Mouse (Mus musculus): ENCODE data around the gene Defb23.

The Defb23 gene

DNA sequence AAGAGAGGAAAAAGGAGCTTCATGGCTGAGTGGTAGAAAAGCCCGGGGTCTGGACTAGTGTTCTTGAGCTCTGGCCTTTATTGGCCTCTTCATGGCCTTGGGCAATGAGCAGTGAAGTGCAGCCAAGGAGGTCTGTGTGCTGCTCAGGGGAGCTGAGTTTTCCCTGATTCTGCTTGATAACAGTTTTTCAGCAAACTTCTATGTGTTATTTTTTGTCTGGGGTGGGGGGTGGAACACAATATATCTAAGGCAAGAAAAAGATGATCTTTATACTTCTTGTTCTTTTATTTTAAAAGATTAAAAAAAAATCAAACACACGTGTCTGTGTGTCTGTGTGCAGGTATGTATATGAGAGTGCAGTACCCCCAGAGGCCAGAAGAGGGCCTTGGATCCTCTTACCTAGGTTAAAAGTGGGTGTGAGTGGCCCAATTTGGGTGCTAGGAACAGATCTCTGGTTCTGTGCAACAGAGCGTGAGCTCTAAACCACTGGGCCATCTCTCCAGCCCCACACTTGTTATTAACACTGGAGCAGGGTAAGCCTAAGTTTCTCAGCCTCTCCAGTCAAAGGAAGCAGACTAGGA, at the start of gene Defb23:
Defb23 (minus strand) TSS at position 51 of the 581 bp plus-strand sequence.
- in situ Hi-C loops (cut with MboI, MseI): no loop called here

DNA sequence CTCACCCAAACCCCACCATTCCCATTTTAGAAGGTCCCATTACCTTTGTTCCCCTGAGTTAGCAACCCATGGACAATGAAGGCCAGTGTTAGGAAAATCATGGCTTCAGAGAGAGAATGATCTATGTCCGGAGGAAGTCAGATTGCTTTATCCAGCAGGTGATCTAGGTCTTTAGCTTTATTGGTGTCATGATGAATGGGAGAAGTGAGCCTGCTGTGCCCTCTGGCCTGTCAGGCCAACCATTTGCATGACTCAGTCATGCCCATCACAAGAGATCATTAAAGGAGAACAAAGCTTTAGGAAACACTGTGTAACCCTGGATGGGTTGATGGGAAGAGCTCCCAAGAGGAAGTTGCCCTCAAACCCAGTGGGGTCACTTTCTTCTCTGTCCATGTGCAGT, 47.2 kb upstream of the Defb23 start, which contains the start of gene Defb26:
Defb26 (minus strand) TSS at position 101 of the 400 bp plus-strand sequence.
- in situ Hi-C loops (cut with MboI, MseI): no loop called here

DNA sequence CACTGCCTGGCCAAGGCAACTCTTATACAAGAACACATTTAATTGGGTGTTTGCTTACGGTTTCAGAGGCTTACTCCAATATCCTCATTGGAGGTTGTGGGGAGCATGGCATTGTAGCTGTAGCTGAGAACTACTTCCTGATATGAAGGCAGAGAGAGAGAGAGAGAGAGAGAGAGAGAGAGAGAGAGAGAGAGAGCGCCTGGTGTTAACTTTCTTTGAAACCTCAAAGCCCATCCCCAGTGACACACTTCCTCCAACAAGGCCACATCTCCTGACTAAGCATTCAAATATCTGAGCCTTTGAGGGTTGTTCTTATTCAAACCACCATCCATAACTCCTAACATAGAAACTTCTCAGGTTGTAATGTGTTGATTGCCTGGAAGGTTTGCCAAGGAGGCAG, 39.5 kb upstream of the Defb23 start:
- in situ Hi-C loops (cut with MboI, MseI): no loop called here

DNA sequence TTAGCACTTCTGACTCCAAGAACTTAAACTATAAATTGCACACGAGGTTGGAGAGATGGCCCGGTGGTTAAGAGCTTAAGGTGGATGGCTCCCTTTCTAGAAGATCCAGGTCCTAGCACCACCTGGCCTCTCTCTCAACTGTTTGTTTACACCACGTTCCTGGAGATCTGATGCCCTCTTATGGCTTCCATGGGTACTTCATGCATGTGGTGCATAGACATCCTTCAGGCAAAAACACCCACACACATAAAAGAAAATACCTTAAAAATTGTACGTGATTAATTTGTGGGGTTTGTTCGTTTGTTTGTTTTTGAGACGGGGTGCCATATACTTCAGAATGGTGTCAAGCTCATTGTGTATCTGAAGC, 36.4 kb upstream of the Defb23 start:
- in situ Hi-C loops (cut with MboI, MseI): no loop called here

DNA sequence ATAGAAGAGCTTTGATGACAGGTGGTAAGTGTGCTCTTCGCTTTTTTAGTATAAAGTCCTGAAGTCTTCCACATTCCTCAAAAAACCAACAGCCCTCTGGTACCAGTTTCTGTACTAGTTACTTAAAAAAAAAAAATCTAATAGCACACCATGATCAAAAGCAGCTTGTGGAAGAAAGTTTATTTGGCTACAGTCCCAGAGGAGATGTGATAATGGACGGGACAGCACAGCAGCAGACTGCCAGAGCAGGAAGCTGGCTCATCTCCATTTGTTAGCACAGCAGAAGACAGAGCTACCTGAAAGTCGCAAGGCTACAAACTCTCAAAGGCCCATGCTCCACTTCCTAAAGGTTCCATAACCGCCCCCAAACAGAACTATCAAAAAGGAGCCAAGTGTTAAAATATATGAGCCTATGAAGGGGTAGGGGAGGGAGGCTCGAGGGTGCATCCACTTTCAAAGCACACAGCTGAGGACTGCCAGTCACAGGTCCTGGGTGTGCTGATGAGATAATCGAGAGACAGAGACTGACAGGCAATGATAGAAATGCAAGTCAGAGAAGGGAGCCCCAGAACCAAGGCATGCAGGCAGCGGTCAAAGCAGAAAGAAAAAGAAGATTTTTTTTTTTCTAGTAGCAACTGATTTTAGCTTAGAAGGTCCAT, 35.9 kb upstream of the Defb23 start:
- in situ Hi-C loops (cut with MboI, MseI): no loop called here

DNA sequence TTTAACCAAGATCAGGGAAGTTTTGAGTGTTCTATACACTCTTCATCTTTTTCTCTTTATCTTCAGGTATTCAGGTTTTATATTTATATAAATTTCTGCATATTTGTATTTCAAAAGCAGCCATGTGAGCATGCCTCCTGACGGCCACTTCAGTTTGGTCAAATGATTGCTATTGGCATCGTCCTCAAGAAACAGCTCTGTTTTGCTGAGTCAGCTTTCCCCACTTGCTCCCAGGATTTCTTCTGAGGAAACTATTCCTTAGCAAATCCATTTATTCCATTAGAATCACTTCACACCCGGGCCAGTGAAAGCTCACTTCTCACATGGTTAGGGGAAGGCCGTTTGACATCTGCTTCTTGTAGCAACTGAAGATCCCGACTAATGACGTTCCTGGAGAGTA, 33.6 kb upstream of the Defb23 start:
- in situ Hi-C loops (cut with MboI, MseI): no loop called here

DNA sequence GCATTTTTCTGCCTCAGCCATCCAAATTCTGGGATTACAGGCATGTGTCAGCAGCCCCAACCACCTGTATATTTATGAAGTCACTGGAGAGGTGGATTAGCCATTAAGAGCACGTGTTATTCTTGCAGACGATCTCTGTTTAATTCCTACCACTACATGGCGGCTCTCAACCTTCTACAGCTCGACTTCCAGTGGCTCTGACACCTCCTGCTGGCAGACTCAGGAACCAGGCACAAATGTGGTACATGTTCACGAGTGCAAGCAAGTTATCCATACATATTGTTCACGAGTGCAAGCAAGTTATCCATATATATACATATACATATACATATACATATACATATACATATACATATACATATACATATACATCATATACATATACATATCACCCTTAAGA, 28.7 kb upstream of the Defb23 start:
- in situ Hi-C loops (cut with MboI, MseI): no loop called here

DNA sequence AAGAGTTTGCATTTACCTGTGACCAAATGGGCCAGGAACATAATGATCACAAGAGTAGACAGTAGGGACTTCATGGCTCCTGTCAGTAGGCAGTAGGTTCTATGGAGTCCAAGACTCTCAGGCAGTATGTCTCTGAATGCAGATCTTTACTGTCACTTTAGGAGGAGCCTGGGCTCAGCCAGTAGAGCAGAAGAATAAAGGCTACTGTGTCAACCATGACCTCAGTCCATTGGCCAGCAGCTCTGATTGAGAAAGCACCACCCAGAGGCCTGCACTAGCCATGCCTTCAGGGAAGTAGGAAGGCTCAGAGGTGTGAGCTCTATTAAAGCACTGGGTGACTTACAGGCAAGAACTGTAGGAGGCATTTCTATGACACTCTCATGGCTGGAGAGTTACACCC, 25.6 kb upstream of the Defb23 start, which contains the start of gene Defb22:
Defb22 (minus strand) TSS at position 101 of the 400 bp plus-strand sequence.
- in situ Hi-C loops (cut with MboI, MseI): no loop called here

DNA sequence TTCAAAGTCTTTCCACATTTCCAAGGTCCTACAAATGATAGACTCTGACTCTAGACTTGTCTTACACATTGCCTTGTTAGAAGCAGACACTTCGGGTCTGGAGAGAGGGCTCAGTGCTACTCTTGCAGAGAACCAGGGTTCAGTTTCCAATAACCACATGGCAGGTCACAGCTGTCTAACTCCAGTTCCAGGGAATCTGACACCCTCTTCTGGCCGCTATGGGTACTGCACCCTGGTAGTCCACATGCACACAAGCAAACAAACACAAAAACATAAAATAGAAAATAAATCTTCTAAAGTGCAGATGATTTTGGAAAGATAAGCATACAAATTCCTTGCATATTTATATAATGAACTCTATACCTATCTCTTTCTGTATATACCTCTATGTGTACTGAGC, 22.6 kb upstream of the Defb23 start:
- in situ Hi-C loops (cut with MboI, MseI): no loop called here

DNA sequence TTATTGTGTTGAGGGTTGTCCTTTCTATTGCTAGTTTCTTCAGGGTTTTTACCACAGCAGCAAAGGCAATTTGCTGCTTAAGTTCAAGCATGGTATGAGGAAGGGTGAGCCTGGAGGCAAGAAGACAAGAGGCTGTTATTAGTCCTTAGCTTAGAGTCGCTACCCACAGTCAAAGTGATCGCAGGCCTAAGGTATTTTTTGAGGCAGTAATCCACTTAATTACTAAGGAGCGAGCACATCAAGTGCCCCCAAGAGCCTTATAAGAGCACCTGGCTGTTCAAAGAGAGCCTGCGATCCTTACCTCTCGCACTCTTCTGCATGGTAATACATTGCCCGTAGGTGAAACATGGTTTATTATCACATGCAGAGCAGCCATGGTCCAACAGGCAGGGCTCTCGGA, 17.3 kb upstream of the Defb23 start:
- in situ Hi-C loops (cut with MboI, MseI): no loop called here

DNA sequence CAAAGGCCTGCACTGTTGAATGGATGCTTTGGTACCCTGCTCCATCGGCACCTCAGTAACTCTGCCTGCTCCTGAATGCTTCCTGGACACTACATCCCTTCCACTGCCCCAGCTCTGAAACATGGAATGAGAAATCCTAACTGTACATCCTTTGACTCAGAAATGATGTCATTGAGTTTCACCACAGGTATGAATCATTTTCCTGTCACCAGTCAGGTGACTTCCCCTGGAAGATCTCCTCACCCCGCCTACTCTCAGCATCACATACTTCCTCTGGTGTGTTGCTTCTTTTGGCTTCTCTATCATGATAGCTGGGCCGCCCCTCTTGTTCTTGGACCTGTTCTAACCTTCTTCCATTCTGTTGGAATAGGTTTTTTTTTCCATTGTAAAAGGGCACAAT, 16.5 kb upstream of the Defb23 start:
- in situ Hi-C loops (cut with MboI, MseI): no loop called here

DNA sequence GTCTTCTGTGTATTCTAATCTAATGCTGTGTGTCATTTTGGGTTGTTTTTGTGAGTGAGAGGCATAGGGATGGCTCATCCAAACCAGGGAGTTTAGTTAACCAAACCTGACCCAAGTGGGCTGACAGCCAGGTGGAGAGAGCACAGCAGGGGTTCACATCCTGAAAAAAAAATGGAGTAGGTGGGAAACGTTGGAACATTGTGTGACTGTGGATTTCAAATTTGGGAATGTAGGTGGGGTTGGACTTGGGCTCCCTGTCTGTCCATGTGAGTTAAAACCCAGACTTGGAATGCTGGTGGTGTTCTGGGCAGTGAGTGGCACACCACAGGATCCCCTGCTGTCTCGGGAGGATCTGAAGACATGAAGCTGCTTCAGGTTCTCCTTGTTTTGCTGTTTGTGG, 12.3 kb upstream of the Defb23 start, which contains the start of gene Defb20:
Defb20 (plus strand) TSS at position 301 of the 400 bp plus-strand sequence.
- in situ Hi-C loops (cut with MboI, MseI): no loop called here

DNA sequence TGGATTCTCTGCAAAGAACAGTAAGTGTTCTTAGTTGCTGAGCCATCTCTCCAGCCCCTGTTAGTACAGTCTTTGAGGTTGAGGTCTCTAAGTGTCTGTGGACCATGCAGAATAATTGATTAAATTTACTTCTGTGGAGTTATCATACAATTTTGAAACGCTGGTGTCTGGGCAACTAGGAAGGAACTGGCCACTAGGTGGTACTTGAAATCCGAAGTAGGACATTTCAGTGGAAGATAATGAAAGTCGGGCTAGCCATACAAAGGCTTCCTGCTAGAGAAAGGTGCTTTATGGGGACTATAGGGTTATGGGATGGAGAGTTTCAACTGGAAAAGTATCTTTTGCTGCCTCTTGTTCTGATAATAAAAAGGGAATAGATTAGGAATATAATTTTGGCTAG, 8.0 kb upstream of the Defb23 start:
- in situ Hi-C loops (cut with MboI, MseI): no loop called here

DNA sequence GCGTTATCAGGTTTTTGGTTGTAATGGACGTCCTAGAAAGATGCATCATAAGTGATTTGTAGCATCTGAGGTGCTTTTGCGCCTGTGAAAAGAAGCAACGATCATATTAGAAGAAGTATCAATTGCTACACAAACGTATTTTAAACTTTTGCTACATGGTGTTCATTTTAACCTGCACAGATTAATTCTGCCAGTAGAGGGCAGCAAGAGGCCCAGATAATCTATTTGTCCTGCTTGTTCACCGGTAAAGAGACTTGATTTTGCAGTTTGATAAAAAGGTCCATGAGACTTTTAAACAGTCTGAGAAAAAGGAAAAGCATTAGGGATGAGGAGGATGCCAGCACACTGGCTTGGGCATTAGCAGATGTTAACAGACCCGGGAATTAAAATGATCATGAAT, 6.6 kb upstream of the Defb23 start:
- in situ Hi-C loops (cut with MboI, MseI): no loop called here

DNA sequence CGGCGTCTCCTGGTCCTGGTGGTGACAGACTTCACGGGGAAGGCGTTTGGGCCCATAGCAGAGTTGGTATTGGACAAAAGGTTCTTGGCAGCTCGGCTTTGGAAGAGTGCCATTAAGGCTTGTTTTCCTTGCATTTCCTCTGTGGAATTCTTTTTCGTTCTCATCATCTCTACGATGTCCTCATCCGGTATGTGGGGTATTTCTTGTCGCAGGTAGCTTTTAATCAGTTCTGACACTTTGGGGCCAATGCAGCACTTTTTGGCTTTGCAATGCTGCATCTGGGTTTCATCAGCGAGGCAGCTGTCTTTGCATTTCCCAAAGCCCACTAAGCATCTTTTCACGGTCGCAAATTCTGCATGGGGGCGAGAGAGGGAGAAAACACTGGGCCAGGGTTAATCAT, 5.2 kb downstream of the Defb23 start:
- in situ Hi-C loops (cut with MboI, MseI): no loop called here

DNA sequence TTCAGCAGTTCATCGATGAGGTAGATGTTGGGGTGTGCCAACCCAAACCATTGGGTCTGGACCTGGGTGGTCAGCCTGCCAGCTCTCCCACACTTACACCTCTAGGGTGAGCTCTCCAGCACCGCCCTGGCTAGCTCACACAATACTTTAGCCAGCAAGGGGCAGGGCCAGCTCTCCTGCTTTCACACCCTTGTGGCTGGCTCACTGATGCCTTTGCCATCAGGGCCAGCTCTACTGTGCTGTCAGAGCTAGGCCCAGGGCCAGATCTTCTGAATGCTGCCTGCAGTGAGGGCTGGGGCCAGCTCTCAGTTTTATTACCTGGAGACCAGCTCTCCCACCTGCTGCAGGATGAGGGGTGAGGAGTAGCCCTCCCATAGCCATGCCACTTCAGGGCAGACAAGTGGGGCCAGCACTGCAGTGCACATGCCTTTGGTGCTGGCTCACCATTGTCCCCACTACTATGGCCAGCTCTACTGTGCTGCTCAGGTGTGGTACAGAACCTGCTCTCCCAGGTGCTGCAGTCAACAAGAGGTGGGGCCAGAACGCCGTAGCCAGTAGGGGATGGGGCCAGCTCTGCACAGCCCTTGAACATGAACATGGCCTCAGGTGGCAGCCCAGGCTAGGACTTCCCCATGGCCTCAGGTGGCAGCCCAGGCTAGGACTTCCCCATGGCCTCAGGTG, 12.2 kb downstream of the Defb23 start:
- in situ Hi-C loops (cut with MboI, MseI): no loop called here

DNA sequence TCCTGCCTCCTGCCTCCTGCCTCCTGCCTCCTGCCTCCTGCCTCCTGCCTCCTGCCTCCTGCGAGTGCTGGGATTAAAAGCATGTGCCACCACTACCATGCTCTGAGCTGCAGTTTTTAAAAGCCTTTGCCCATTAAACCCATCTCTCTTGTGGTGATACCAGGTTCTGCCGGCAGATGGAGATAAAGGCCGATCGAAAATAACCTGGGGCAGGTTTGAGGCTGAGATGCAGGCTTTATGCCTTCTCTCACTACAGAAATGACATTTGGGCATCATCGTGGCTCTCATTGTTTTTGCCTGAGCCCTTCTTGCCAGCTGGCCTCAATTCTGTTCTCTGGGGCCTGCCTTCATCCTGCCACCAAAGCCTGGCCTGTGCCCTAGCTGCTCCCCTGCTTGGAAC, 14.2 kb downstream of the Defb23 start:
- in situ Hi-C loops (cut with MboI, MseI): no loop called here

DNA sequence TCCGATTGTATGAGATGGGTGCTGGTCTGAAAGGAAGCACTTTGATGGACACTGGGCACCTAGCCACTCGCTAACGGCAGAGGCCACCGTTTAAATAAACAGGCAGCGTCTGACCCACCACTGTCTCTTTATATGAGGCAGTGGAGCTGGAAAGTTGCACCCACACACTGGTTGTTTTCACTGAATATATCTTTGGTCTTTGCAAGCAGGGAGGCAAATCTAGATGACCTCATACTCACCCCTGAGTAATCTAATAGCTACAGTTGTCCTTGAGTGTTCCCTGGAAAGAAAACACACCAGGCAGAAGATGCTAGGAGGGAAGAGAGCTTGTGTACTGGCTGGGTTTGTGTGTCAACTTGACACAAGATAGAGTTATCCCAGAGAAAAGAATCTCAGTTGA, 17.0 kb downstream of the Defb23 start:
- in situ Hi-C loops (cut with MboI, MseI): no loop called here

DNA sequence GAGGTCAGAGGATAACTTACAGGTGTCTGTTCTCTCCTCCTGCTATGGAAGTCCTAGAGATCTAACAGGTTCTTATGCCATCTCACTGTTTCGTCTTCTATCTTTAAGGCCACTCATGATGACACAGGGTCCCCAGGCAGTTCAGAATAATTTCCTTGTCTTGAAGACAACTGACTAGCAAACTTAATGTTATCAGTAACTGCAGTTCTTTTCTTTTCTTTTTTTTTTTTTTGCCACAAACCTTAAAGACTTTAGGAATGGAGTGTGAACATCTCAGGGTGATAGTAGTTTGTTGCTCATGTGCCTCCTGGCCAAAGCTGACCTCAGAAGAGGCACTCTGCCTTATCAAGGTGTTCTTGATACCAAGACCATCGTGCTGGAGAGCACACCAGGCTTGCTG, 17.8 kb downstream of the Defb23 start:
- in situ Hi-C loops (cut with MboI, MseI): no loop called here

DNA sequence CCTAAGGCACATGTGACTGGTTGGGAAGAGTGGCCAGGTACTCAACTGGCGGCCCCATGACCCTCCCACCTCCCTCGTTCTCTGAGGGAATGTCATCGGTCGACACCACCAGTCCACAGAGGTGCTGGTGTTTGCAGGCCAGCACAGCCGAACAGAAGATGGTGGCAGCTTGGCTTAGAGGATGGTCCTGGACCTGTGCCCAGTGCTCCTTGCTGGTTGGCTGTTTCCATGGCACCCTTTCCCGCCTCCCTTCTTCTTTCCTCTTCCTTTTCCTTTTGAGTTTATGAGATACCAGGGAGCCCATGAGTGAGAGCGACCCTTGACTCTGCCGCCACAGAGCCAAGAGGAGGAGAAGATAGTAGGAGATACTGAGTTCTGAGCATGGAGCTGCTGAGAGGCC, 21.1 kb downstream of the Defb23 start:
- in situ Hi-C loops (cut with MboI, MseI): no loop called here

DNA sequence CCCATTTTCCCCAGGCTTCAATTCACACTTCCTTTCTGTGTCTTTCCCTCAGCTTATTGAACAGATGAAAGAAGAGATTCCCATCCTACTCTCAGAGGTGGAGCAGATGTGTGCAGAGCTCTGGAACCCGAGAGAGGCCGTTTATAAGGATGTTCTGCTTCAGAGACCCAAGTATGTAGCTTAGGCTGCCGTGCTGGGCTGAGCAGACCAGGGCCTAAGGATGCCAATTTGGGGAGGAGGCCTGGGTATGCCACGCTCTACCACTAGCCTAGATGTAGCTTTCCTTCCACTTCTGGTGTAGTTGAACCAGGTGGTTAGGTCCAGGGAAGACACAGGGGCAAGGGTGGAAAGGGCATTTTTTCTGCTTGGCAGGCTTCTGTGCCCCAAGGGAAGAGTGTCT, 22.1 kb downstream of the Defb23 start:
- in situ Hi-C loops (cut with MboI, MseI): no loop called here

DNA sequence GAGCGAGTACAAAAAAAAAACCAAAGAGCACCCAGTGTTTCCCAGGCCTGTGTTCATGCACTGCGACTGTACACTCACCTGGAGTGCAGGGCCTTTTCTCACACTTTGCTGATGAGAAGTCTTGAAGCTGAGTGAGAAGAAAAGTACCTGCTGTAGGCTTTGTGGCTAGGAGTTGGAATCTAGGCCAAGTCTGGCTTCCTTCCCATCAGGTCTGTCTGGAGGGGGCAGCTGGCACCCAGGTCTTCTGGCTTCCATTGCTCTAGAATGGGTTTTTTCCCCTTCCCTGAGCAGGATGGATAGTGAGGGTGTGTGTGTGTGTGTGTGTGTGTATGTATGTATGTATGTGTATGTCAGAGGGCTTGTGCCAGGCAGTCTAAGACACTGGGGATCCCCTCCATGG, 24.6 kb downstream of the Defb23 start:
- in situ Hi-C loops (cut with MboI, MseI): no loop called here

DNA sequence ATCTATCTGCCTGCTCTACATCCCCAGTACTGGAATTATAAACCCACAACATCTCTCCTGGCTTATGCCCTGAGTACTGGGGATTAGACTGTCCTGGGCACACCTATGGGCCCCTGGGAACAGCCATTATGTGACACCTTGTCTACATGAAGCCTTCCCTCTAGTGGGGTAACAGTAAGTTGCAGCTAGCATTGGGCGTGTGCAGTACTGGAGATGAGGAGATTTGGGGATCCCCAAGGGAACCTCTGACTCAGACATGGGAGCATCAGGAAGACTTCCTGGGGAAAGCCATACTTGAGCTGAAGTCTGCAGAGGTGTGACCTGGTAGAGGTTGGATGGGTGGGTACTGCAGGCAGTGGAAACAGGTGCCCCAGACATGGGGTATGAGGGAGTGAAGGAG, 25.5 kb downstream of the Defb23 start:
- in situ Hi-C loops (cut with MboI, MseI): no loop called here

All from T-helper 2 cell (primary cell).